Mouse (Mus musculus) kidney, embryonic 15.5 days (tissue): ENCODE results near the gene Serpine2. TPM values are rescaled to one million over a fixed set of nuclear protein-coding genes. Genes with fewer than 3 reads are reported as not detected.

Experiments
- ATAC-seq: fragments of 200-750 bp; cut with Nextera tagmentation; replicated peaks from 2 replicates; pipeline ENCODE4 v1.8.0; 2017; ENCODE audit warnings: moderate TSS enrichment; ENCODE audit not compliant: low FRiP score
- H3K27ac ChIP-seq: fragments of 300-500 bp; sonication (generic); 2 replicates; pipeline ENCODE4 v1.5.1; 2015; ENCODE audit warnings: mild to moderate bottlenecking, inconsistent platforms
- H3K27me3 ChIP-seq: fragments of 300-500 bp; sonication (generic); 2 replicates; pipeline ENCODE4 v1.6.1; 2015; ENCODE audit warnings: inconsistent platforms
- H3K36me3 ChIP-seq: fragments of 300-500 bp; sonication (generic); 2 replicates; pipeline ENCODE4 v1.6.1; 2015; ENCODE audit warnings: inconsistent platforms
- H3K4me1 ChIP-seq: fragments of 300-500 bp; sonication (generic); 2 replicates; pipeline ENCODE4 v1.6.1; 2015; ENCODE audit warnings: inconsistent platforms
- H3K4me2 ChIP-seq: fragments of 300-500 bp; sonication (generic); 2 replicates; pipeline ENCODE4 v1.6.1; 2015; ENCODE audit warnings: moderate library complexity, mild to moderate bottlenecking, inconsistent platforms
- H3K4me3 ChIP-seq: fragments of 300-500 bp; sonication (generic); replicated peaks from 2 replicates; pipeline ENCODE4 v1.5.1; 2015; ENCODE audit warnings: mild to moderate bottlenecking, inconsistent platforms
- H3K9ac ChIP-seq: fragments of 300-500 bp; sonication (generic); 2 replicates; pipeline ENCODE4 v1.6.1; 2015; ENCODE audit warnings: mild to moderate bottlenecking, inconsistent platforms
- H3K9me3 ChIP-seq: fragments of 300-500 bp; sonication (generic); replicated peaks from 2 replicates; pipeline ENCODE4 v1.6.1; 2016; ENCODE audit warnings: inconsistent platforms
- WGBS: fragments of 180-500 bp; shearing (Covaris S2); methylation state at CpG from one replicate; pipeline ENCODE4 v1.1.7; 2015; ENCODE audit warnings: mixed read lengths; 5-methylcytosine and 5-hydroxymethylcytosine counted together
- polyA plus RNA-seq: library from polyadenylated mRNA; unstranded; fragments of >200 nt; fragmentation: Nextera tagmentation; extraction: Ambion mirVana; gene quantifications from 2 replicates; pipeline ENCODE4 v1.2.1, GENCODE M21; 2015

Serpine2 gene
- polyA plus RNA-seq, 1 experiment from 2014 or later: 139 TPM

DNA sequence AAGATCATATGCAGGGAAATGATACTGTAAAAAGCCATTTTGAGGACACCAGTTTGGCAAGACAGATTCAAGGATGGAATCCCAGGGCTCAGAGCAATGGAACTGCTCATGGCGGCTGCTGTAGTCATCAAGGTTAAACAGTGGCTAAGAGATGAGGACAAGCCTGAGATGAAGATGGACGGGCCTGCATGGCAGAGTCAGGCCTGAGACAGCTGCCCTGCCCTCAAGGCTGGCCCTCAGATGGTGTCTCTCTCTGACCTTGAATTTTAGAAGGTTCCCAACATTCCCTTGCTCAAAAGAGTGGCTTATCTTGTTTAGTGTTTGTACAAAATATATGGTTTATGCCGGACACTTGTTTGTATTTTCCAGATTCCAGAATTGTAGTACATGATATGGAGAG is 107.5 kb downstream of the Serpine2 start:
- Histone ChIP-seq H3K4me2 (no peak overlapping the region), H3K4me1 (peaks cover 3% of the 10 kb centered on the region; the same call in 1 of the 2 replicates), H3K27ac (no peak overlapping the region), H3K27me3 (no peaks in the 10 kb centered on the region), H3K4me3 (no peak overlapping the region), H3K9ac (no peak overlapping the region), H3K36me3 (0 out of 2 replicates have a peak, but pooled peaks cover 4% of the 10 kb centered on the region), H3K9me3 (no peaks in the 10 kb centered on the region)
- ATAC-seq: no peak
- WGBS: 87% methylated on average over 3 of the region's 3 CpGs

DNA sequence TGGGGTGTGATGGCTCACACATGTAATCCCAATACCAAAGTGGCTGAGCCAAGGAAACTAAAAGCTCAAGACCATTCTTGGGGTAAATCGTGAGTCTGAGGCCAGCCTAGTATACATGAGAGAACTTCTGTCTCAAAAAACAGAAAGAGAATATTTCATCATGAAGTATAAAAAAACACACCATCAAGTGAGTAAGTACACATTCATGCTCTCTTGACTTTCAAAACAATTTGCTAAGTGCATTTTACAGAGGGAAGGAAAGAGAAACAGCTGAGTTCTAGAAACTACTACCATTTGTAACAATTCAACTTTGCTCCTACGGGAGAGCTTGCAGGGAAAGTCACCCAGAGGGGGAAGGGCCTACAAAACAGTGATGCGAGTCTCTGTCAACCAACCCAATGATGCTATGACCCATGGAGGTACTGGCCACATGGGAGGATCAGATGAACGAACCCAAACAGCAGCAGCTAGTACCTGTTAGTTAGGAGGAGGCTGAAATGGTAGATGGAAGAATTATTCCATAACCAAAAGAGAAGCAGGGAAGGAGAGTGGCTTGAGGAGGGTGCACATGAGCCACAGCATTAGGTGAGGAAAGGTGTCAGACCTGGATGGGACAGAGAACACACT is 108.2 kb downstream of the Serpine2 start:
- WGBS: 59% methylated on average over 4 of the region's 4 CpGs
- H3K4me3 ChIP-seq: no peak overlapping the region
- H3K27me3 ChIP-seq: no peaks in the 10 kb centered on the region
- H3K36me3 ChIP-seq: 0 out of 2 replicates have a peak, but pooled peaks cover 4% of the 10 kb centered on the region
- H3K4me2 ChIP-seq: no peak overlapping the region
- no peak overlapping the region for H3K9ac ChIP-seq
- H3K4me1 ChIP-seq: peaks cover 2% of the 10 kb centered on the region; the same call in 1 of the 2 replicates
- H3K27ac ChIP-seq: no peak overlapping the region
- no peaks in the 10 kb centered on the region for H3K9me3 ChIP-seq
- no peak for ATAC-seq

DNA sequence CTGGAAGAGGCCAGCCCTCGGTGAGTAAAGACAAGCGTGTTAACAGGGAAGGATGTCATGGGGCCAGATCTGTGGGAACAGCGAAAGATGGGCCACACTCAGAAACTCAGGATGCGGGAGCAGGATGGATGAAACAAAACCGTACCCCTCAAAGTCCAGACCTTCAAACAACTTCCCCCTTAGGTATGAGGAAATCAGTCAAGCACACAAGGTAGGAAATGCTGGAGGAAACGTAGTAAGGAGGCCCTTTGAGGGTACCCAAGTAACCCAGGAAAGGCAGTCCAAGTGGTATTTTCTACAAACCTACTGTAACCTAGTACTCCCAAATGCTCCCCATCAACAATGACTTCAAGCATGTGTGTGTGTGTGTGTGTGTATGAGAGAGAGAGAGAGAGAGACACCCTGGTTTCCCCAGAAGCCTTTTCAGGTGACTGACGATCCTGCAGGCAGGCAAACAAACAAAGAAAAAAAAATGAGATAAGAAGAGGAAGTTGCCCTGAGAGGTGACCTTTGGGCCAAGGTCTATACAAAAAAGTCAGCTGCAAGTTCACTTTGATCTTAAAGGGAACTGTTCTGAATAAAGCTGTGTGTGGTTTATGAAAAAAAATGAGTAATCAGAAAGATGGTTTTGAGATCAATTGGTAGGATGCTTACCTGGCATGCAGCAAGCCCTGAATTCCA is 108.8 kb downstream of the Serpine2 start:
- Histone ChIP-seq H3K4me1 (peaks cover 2% of the 10 kb centered on the region; the same call in 1 of the 2 replicates), H3K9me3 (no peaks in the 10 kb centered on the region), H3K27me3 (no peaks in the 10 kb centered on the region), H3K4me2 (no peak overlapping the region), H3K27ac (peak overlapping the region; percentile 19; the same call in 1 of the 2 replicates), H3K36me3 (0 out of 2 replicates have a peak, but pooled peaks cover 4% of the 10 kb centered on the region), H3K9ac (no peak overlapping the region), H3K4me3 (no peak overlapping the region)
- 74% methylated on average over 7 of the region's 7 CpGs for WGBS
- ATAC-seq: no peak

- 74% methylated on average over 5 of the region's 5 CpGs for WGBS
- Histone ChIP-seq H3K27ac (peak overlapping the region; percentile 19; the same call in 1 of the 2 replicates), H3K4me1 (0 out of 2 replicates have a peak, but pooled peaks cover 2% of the 10 kb centered on the region), H3K9ac (no peak overlapping the region), H3K27me3 (no peaks in the 10 kb centered on the region), H3K4me3 (no peak overlapping the region), H3K4me2 (no peak overlapping the region), H3K36me3 (0 out of 2 replicates have a peak, but pooled peaks cover 4% of the 10 kb centered on the region), H3K9me3 (no peaks in the 10 kb centered on the region)
- no peak for ATAC-seq
Observed at GRCm38 (mm10) chr1:79751186-79751585, 109.8 kb downstream of the Serpine2 start.

GRCm38 (mm10) chr1:79746056-79746455 is 114.9 kb downstream of the Serpine2 start:
- 81% methylated on average over 4 of the region's 4 CpGs for WGBS
- H3K27ac ChIP-seq: no peak overlapping the region
- H3K9ac ChIP-seq: no peak overlapping the region
- H3K4me3 ChIP-seq: no peak overlapping the region
- H3K4me2 ChIP-seq: no peak overlapping the region
- H3K9me3 ChIP-seq: no peaks in the 10 kb centered on the region
- ATAC-seq: no peak
- no peaks in the 10 kb centered on the region for H3K27me3 ChIP-seq
- H3K36me3 ChIP-seq: 0 out of 2 replicates have a peak, but pooled peaks cover 4% of the 10 kb centered on the region
- no peaks in the 10 kb centered on the region for H3K4me1 ChIP-seq

Other genes with a start within 250 kb of the Serpine2 start
- gene Ap1s3, start 189.2 kb downstream of the Serpine2 start, polyA plus RNA-seq: 1.1 and 1.3 TPM in 2 replicates
- gene Mrpl44, start 85.2 kb downstream of the Serpine2 start, polyA plus RNA-seq: 56.0 and 60.1 TPM in 2 replicates
- 45.3 and 47.5 TPM in 2 replicates for gene Wdfy1, start 85.0 kb downstream of the Serpine2 start, polyA plus RNA-seq